Mouse (Mus musculus) embryonic fibroblast, embryonic 13.5 days (primary cell): Measurements from ENCODE around the gene Aven. TPM values are rescaled to one million over a fixed set of nuclear protein-coding genes. Genes with fewer than 3 reads are reported as not detected.

Source experiments
- H3K27ac ChIP-seq: 2 replicates; pipeline ENCODE4 v1.5.1; 2012; ENCODE audit warnings: low read length, control low read depth, inconsistent platforms; ENCODE audit not compliant: insufficient read depth
- H3K4me1 ChIP-seq: 2 replicates; pipeline ENCODE4 v1.6.1; 2011; ENCODE audit warnings: low read length; ENCODE audit not compliant: control insufficient read depth, insufficient read depth
- H3K4me3 ChIP-seq: 2 replicates; pipeline ENCODE4 v1.5.1; 2011; ENCODE audit warnings: mild to moderate bottlenecking, control low read depth, low read length; ENCODE audit not compliant: insufficient read depth
- CTCF ChIP-seq: IDR thresholded peaks from 2 replicates; pipeline ENCODE4 v1.5.1; 2011; ENCODE audit warnings: mild to moderate bottlenecking, control low read depth, low read length, moderate library complexity, borderline replicate concordance; ENCODE audit not compliant: insufficient read depth
- POLR2A ChIP-seq: IDR thresholded peaks from 2 replicates; pipeline ENCODE4 v1.6.1; 2011; ENCODE audit warnings: low read depth, mild to moderate bottlenecking, control low read depth, low read length, moderate library complexity
- polyA plus RNA-seq: library from polyadenylated mRNA; stranded (reverse); fragments of >200 nt; gene quantifications from 2 replicates; pipeline ENCODE4 v1.2.4, GENCODE M21; 2011; ENCODE audit warnings: low read depth; ENCODE audit not compliant: missing spikeins, insufficient read length

Aven gene
- polyA plus RNA-seq, 1 experiment: 10.6 TPM

- H3K4me3 ChIP-seq: no peak overlapping the region
- no peak overlapping the region for H3K27ac ChIP-seq
- TF ChIP-seq CTCF (no peak), POLR2A (no peak)
- H3K4me1 ChIP-seq: no peaks in the 10 kb centered on the region
Measured at GRCm38 (mm10) chr2:112593322-112593721, 100.6 kb downstream of the Aven start.

DNA sequence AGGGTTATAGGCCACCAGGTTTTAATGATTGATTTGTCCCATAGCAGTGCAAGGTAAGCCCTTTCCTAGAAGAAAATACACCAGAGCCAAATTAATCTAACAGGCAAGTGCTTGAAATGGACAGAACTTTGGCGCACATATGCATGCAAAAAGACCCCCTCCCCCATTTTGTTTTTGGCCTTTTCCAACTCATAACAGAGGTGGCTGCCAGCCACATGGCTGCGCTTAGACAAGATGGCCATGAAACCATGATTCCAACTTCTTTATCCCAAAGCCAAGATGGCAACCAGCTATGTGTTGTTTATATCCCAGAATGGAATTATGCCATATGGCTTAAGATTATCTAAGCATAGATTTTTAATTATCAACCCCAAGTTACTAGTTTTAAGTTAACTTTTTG is 101.0 kb downstream of the Aven start:
- H3K4me3 ChIP-seq: no peak overlapping the region
- H3K27ac ChIP-seq: no peak overlapping the region
- H3K4me1 ChIP-seq: no peaks in the 10 kb centered on the region
- TF ChIP-seq CTCF: no peak
- no peak for TF ChIP-seq POLR2A

DNA sequence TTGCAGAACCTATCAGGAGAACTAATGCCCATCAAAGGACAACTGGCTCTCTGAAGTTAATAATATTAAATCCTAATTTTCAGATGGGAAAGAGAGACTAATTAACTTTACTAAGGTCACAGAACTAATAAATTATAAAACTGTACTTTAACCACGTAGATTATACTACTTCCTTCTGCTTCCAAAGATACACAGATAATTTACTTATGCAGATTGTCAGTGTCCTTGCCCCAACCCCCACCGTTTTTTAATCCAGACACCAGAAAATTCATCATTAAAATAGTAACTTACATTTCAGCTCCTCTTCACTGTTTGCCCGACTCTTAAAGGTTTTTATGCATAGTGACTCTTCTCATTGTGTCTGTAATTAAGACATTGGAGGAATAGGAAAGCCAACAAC is 103.0 kb downstream of the Aven start:
- no peak for TF ChIP-seq CTCF
- TF ChIP-seq POLR2A: no peak
- no peaks in the 10 kb centered on the region for H3K4me1 ChIP-seq

GRCm38 (mm10) chr2:112596415-112596814 is 103.7 kb downstream of the Aven start:
- Histone ChIP-seq H3K27ac (no peak overlapping the region), H3K4me1 (no peaks in the 10 kb centered on the region), H3K4me3 (no peak overlapping the region)
- TF ChIP-seq POLR2A: no peak
- TF ChIP-seq CTCF: no peak

More for the DNA sequence above, 103.0 kb downstream of the Aven start:
- H3K27ac ChIP-seq: no peak overlapping the region
- no peak overlapping the region for H3K4me3 ChIP-seq

DNA sequence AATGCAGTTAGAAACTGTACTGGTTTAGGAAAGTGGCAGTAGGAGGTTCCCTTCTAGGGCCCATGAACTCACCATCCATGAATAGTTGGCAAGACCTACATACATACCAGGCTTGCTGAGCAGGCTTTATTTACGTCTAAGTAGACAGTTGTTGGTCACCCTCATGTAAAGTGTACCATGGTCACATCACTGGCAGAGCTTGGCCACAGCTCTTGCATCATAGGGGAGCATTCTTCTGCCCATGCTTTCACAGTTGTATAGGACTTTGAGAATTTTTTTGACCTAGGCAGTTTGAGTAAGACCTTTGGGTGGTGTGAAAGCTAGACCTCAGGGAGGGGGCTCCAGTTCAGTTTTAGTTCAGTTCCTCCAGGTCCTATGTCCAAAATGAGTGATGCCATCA is 104.3 kb downstream of the Aven start:
- TF ChIP-seq CTCF (no peak), POLR2A (no peak)
- no peak overlapping the region for H3K27ac ChIP-seq
- no peak overlapping the region for H3K4me3 ChIP-seq
- no peaks in the 10 kb centered on the region for H3K4me1 ChIP-seq

- TF ChIP-seq CTCF (no peak), POLR2A (no peak)
- no peaks in the 10 kb centered on the region for H3K4me1 ChIP-seq
- no peak overlapping the region for H3K4me3 ChIP-seq
- H3K27ac ChIP-seq: no peak overlapping the region
Measured at GRCm38 (mm10) chr2:112600222-112600621, 107.5 kb downstream of the Aven start.

- H3K27ac ChIP-seq: no peak overlapping the region
- H3K4me1 ChIP-seq: no peaks in the 10 kb centered on the region
- TF ChIP-seq CTCF: no peak
- TF ChIP-seq POLR2A: no peak
- H3K4me3 ChIP-seq: no peak overlapping the region
Measured at GRCm38 (mm10) chr2:112602487-112602886, 109.7 kb downstream of the Aven start.

GRCm38 (mm10) chr2:112606536-112606935 is 113.8 kb downstream of the Aven start:
- Histone ChIP-seq H3K27ac (no peak overlapping the region), H3K4me3 (no peak overlapping the region), H3K4me1 (no peaks in the 10 kb centered on the region)
- TF ChIP-seq CTCF (no peak), POLR2A (no peak)

DNA sequence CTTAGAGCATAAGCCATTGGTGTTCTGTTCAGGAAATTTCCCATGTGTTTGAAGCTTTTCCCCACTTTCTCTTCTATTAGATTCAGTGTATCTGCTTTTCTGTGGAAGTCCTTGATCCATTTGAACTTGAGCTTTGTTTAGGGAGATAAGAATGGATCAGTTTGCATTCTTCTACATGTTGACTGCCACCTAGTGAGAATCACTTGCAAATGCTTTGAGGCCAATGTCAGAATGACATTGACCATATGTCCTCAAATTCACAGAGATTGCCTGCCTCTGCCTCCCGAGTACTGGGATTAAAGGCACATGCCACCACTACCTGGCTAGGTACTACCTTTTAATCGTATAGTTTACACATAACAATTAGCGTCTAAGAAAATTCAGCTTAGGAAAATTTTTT is 119.9 kb downstream of the Aven start:
- Histone ChIP-seq H3K4me1 (no peaks in the 10 kb centered on the region), H3K27ac (no peak overlapping the region), H3K4me3 (no peak overlapping the region)
- TF ChIP-seq POLR2A: no peak
- no peak for TF ChIP-seq CTCF

- Histone ChIP-seq H3K4me3 (no peak overlapping the region), H3K27ac (no peak overlapping the region), H3K4me1 (no peaks in the 10 kb centered on the region)
- TF ChIP-seq POLR2A: no peak
- TF ChIP-seq CTCF: no peak
Measured at GRCm38 (mm10) chr2:112614375-112614774, 121.6 kb downstream of the Aven start.

GRCm38 (mm10) chr2:112617206-112617605 is 124.4 kb downstream of the Aven start:
- TF ChIP-seq CTCF: no peak
- no peak for TF ChIP-seq POLR2A
- Histone ChIP-seq H3K4me3 (no peak overlapping the region), H3K4me1 (no peaks in the 10 kb centered on the region), H3K27ac (no peak overlapping the region)

GRCm38 (mm10) chr2:112625156-112625555 is 132.4 kb downstream of the Aven start:
- no peak for TF ChIP-seq CTCF
- TF ChIP-seq POLR2A: no peak
- H3K27ac ChIP-seq: no peak overlapping the region
- no peak overlapping the region for H3K4me3 ChIP-seq
- H3K4me1 ChIP-seq: no peaks in the 10 kb centered on the region
